Mouse (Mus musculus) CH12.LX (cell line): ENCODE measurements around the gene Ticrr. TPM values are rescaled to one million over a fixed set of nuclear protein-coding genes. Genes with fewer than 3 reads are reported as not detected.

Experiments used
- DNase-seq: peaks from one replicate; pipeline ENCODE4 v3.0.0-alpha.2; 2013; ENCODE audit errors: extremely low read depth
- H3K27ac ChIP-seq: 2 replicates; pipeline ENCODE4 v1.5.1; 2012; ENCODE audit warnings: low read depth, mild to moderate bottlenecking, control low read depth, moderate library complexity; ENCODE audit not compliant: insufficient read depth
- H3K27me3 ChIP-seq: replicated peaks from 2 replicates; pipeline ENCODE3; 2012; ENCODE audit warnings: inconsistent platforms
- H3K36me3 ChIP-seq, 2 experiments: replicated peaks in 1 of 2; 2 replicates each; pipeline versions ENCODE3 to v1.6.1; 2012; ENCODE audit warnings: inconsistent platforms in 1 of 2, low read length in 1 of 2, mild to moderate bottlenecking in 1 of 2, mixed read lengths in 1 of 2, moderate library complexity in 1 of 2; ENCODE audit not compliant: control insufficient read depth in 1 of 2, insufficient read depth in 1 of 2
- H3K4me1 ChIP-seq, 2 experiments: 2 replicates each; pipeline ENCODE4 v1.6.1; 2012; ENCODE audit warnings: inconsistent platforms in 1 of 2, moderate library complexity in 1 of 2; ENCODE audit not compliant: insufficient read depth in 2 of 2, control insufficient read depth in 1 of 2
- H3K4me2 ChIP-seq: 2 replicates; pipeline ENCODE4 v1.6.1; 2012; ENCODE audit warnings: low read depth, mild to moderate bottlenecking, control low read depth; ENCODE audit not compliant: poor library complexity, insufficient read depth, severe bottlenecking
- H3K4me3 ChIP-seq, 3 experiments: fragments of 150-350 bp in 1 of 3; sonication (generic) in 1 of 3; replicated peaks in 1 of 3; 2 replicates each; pipeline versions ENCODE3 to v1.5.1; 2011 to 2012; ENCODE audit warnings: low read depth in 2 of 3, low read length in 2 of 3, mild to moderate bottlenecking in 2 of 3, moderate library complexity in 2 of 3, control low read depth in 1 of 3, improper control_type of control experiment in 1 of 3, inconsistent platforms in 1 of 3, mixed read lengths in 1 of 3; ENCODE audit not compliant: poor library complexity in 1 of 3
- H3K79me2 ChIP-seq: replicated peaks from 2 replicates; pipeline ENCODE4 v1.6.1; 2012; ENCODE audit warnings: mild to moderate bottlenecking, moderate library complexity; ENCODE audit not compliant: control insufficient read depth, poor library complexity, insufficient read depth, severe bottlenecking; ENCODE audit errors: extremely low read depth
- H3K9ac ChIP-seq: 2 replicates; pipeline ENCODE4 v1.6.1; 2012; ENCODE audit warnings: low read depth, mild to moderate bottlenecking, control low read depth, moderate library complexity; ENCODE audit not compliant: insufficient read depth
- H3K9me3 ChIP-seq: replicated peaks from 2 replicates; pipeline ENCODE3; 2012; ENCODE audit warnings: low read length, inconsistent platforms, mixed read lengths
- BHLHE40 ChIP-seq: IDR thresholded peaks from 2 replicates; pipeline ENCODE4 v1.6.1; 2011; ENCODE audit warnings: mild to moderate bottlenecking, low read depth, low read length, improper control_type of control experiment
- CHD1 ChIP-seq: IDR thresholded peaks from 2 replicates; pipeline ENCODE4 v1.6.1; 2012; ENCODE audit warnings: low read depth, low read length, improper control_type of control experiment, inconsistent platforms
- CHD2 ChIP-seq: IDR thresholded peaks from 2 replicates; pipeline ENCODE4 v1.6.1; 2011; ENCODE audit warnings: low read length, improper control_type of control experiment
- CTCF ChIP-seq, 2 experiments: IDR thresholded peaks in 1 of 2; conservative IDR thresholded peaks in 1 of 2; 2 replicates each; pipeline ENCODE4 v1.5.1; 2011 to 2012; ENCODE audit warnings: low read depth in 2 of 2, low read length in 2 of 2, improper control_type of control experiment in 1 of 2, inconsistent platforms in 1 of 2, mild to moderate bottlenecking in 1 of 2, moderate library complexity in 1 of 2
- E2F4 ChIP-seq: IDR thresholded peaks from 2 replicates; pipeline ENCODE4 v1.6.1; 2011; ENCODE audit warnings: low read depth, low read length, improper control_type of control experiment; ENCODE audit not compliant: insufficient replicate concordance
- ELF1 ChIP-seq: IDR thresholded peaks from 2 replicates; pipeline ENCODE4 v1.6.1; 2014; ENCODE audit warnings: low read depth, mild to moderate bottlenecking, inconsistent platforms, low read length, improper control_type of control experiment
- EP300 ChIP-seq: IDR thresholded peaks from 2 replicates; pipeline ENCODE4 v1.6.1; 2011; ENCODE audit warnings: low read length, improper control_type of control experiment
- HCFC1 ChIP-seq: IDR thresholded peaks from 2 replicates; pipeline ENCODE4 v1.6.1; 2012; ENCODE audit warnings: low read depth, mild to moderate bottlenecking, inconsistent platforms, low read length, improper control_type of control experiment
- KAT2A ChIP-seq: IDR thresholded peaks from 2 replicates; pipeline ENCODE4 v1.6.1; 2012; ENCODE audit warnings: low read length, improper control_type of control experiment, inconsistent platforms; ENCODE audit not compliant: insufficient replicate concordance
- MAZ ChIP-seq: IDR thresholded peaks from 2 replicates; pipeline ENCODE4 v1.6.1; 2012; ENCODE audit warnings: low read depth, mild to moderate bottlenecking, inconsistent platforms, low read length, improper control_type of control experiment, moderate library complexity
- MEF2A ChIP-seq: IDR thresholded peaks from 2 replicates; pipeline ENCODE4 v1.6.1; 2014; ENCODE audit warnings: low read depth, mild to moderate bottlenecking, inconsistent platforms, low read length, improper control_type of control experiment, borderline replicate concordance
- MXI1 ChIP-seq: IDR thresholded peaks from 2 replicates; pipeline ENCODE4 v1.6.1; 2011; ENCODE audit warnings: mild to moderate bottlenecking, low read depth, low read length, improper control_type of control experiment
- MYC ChIP-seq: IDR thresholded peaks from 2 replicates; pipeline ENCODE4 v1.6.1; 2011; ENCODE audit warnings: low read depth, mild to moderate bottlenecking, improper control_type of control experiment, low read length
- NELFE ChIP-seq: IDR thresholded peaks from 2 replicates; pipeline ENCODE4 v1.6.1; 2011; ENCODE audit warnings: low read depth, low read length, improper control_type of control experiment
- POLR2AphosphoS2 ChIP-seq: IDR thresholded peaks from 2 replicates; pipeline ENCODE4 v1.6.1; 2011; ENCODE audit warnings: low read depth, low read length, improper control_type of control experiment
- RAD21 ChIP-seq: IDR thresholded peaks from 2 replicates; pipeline ENCODE4 v1.6.1; 2011; ENCODE audit warnings: low read depth, mild to moderate bottlenecking, low read length, improper control_type of control experiment, moderate library complexity
- RCOR1 ChIP-seq: conservative IDR thresholded peaks from 2 replicates; pipeline ENCODE4 v1.6.1; 2012; ENCODE audit warnings: low read depth, mild to moderate bottlenecking, inconsistent platforms, low read length, improper control_type of control experiment
- SMC3 ChIP-seq: IDR thresholded peaks from 2 replicates; pipeline ENCODE4 v1.6.1; 2011; ENCODE audit warnings: low read depth, low read length, improper control_type of control experiment
- UBTF ChIP-seq: IDR thresholded peaks from 2 replicates; pipeline ENCODE4 v1.6.1; 2012; ENCODE audit warnings: low read depth, mild to moderate bottlenecking, inconsistent platforms, low read length, improper control_type of control experiment, moderate library complexity
- USF1 ChIP-seq: IDR thresholded peaks from 2 replicates; pipeline ENCODE4 v1.6.1; 2014; ENCODE audit warnings: low read depth, mild to moderate bottlenecking, inconsistent platforms, low read length, improper control_type of control experiment
- ZC3H11A ChIP-seq: IDR thresholded peaks from 2 replicates; pipeline ENCODE4 v1.6.1; 2012; ENCODE audit warnings: low read depth, mild to moderate bottlenecking, inconsistent platforms, low read length, improper control_type of control experiment
- ZKSCAN1 ChIP-seq: IDR thresholded peaks from 2 replicates; pipeline ENCODE4 v1.6.1; 2012; ENCODE audit warnings: low read depth, inconsistent platforms, low read length, improper control_type of control experiment, borderline replicate concordance
- ZMIZ1 ChIP-seq: IDR thresholded peaks from 2 replicates; pipeline ENCODE4 v1.6.1; 2012; ENCODE audit warnings: low read depth, mild to moderate bottlenecking, inconsistent platforms, low read length, improper control_type of control experiment
- ZNF384 ChIP-seq: IDR thresholded peaks from 2 replicates; pipeline ENCODE4 v1.6.1; 2012; ENCODE audit warnings: low read depth, low read length, improper control_type of control experiment, inconsistent platforms
- dilution Hi-C: fragments of 300-500 bp; cut with MboI; formaldehyde crosslinking; loops from 2 replicates; pipeline ENCODE4 v1.14.3; 2020; ENCODE audit warnings: low sequenced_read_pairs; ENCODE audit not compliant: extremely low pct_unique_long_range_greater_than_20kb, extremely low pct_ligation_motif_present
- in situ Hi-C: fragments of 300-500 bp; cut with MboI; formaldehyde crosslinking; loops from 3 replicates; pipeline ENCODE4 v1.14.3; 2019; ENCODE audit warnings: low sequenced_read_pairs, low pct_ligation_motif_present, low pct_unique_long_range_greater_than_20kb, mixed read lengths
- polyA plus RNA-seq: library from polyadenylated mRNA; unstranded; fragments of >175 nt; gene quantifications from 2 replicates; pipeline ENCODE4 v1.2.1, GENCODE M21; 2012; ENCODE audit warnings: low read depth; ENCODE audit not compliant: insufficient read length
- total RNA-seq, 2 experiments: library from RNA; depleted of rRNA; stranded (reverse); fragments of 300-350 nt in 1 of 2; fragments of >200 nt in 1 of 2; gene quantifications; 2 replicates each; pipeline ENCODE4 v1.2.3; 2012 to 2014

The Ticrr gene
- total and polyA plus RNA-seq, 3 experiments: 8.3 to 19.2 (median 10.2) TPM

GRCm38 (mm10) chr7:79626170-79626569 lies 33.8 kb upstream of the Ticrr start:
- H3K9me3 ChIP-seq: no peaks in the 10 kb centered on the region
- no peaks in the 10 kb centered on the region for H3K4me1 ChIP-seq
- in situ Hi-C loops (no loop called here), dilution Hi-C loops (no loop called here)
- no peak for DNase-seq
- no peaks in the 10 kb centered on the region for H3K36me3 ChIP-seq
- no peak overlapping the region for H3K4me2 ChIP-seq
- H3K27me3 ChIP-seq: peaks cover 78% of the 10 kb centered on the region
- H3K27ac ChIP-seq: no peak overlapping the region
- H3K4me3 ChIP-seq: no peak overlapping the region
- TF ChIP-seq ZMIZ1 (no peak), E2F4 (no peak), USF1 (no peak), MAZ (no peak)
- no peaks in the 10 kb centered on the region for H3K79me2 ChIP-seq
- no peak overlapping the region for H3K9ac ChIP-seq

- no peaks in the 10 kb centered on the region for H3K9me3 ChIP-seq
- dilution Hi-C loops: no loop called here
- in situ Hi-C loops: no loop called here
These were observed 31.6 kb upstream of the Ticrr start for GRCm38 (mm10) chr7:79628271-79628913.

DNA sequence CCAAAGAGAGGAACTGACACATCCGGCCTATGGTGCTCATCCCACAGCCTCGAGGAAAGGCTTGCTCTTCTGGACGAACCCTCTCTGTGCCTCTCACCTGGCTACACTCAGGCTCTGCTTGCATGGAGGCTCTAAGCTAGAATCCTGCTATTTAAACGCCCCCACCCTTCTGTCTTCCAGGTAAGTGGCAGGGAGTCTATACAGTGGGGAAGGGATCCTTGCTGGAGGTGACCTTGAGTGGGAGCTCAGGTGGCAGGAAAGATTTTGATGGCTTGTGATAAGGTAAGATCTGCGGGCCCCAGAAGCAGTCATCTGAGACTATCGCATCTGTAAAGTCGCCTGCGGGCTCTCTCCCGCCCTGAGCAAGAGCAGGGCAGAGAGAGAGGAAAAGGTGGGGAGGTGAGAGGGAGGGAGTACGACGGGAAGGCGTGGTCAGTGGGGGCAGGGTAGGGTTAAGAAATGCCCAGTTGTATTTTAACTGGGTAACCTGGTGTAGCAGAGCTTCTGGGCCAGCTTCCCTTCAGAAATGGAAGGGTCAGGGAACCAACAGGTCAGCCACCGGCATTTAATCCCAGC lies 28.1 kb upstream of the Ticrr start:
- no peaks in the 10 kb centered on the region for H3K4me1 ChIP-seq
- H3K36me3 ChIP-seq: no peaks in the 10 kb centered on the region
- no peak overlapping the region for H3K4me3 ChIP-seq
- in situ Hi-C loops: no loop called here
- no peak overlapping the region for H3K27ac ChIP-seq
- H3K9ac ChIP-seq: no peak overlapping the region
- no peaks in the 10 kb centered on the region for H3K9me3 ChIP-seq
- no peak for DNase-seq
- TF ChIP-seq CHD1: no peak
- TF ChIP-seq USF1: no peak
- no peak for TF ChIP-seq UBTF
- TF ChIP-seq ZNF384: no peak
- TF ChIP-seq RCOR1: no peak
- TF ChIP-seq CTCF (conservative IDR thresholded peaks at IDR 0.05 in 1 of 2, IDR thresholded peaks at IDR 0.05 in 1 of 2; ENCODE audit: low read depth in 2 of 2, low read length in 2 of 2): no peak
- no peak for TF ChIP-seq ZKSCAN1
- no peak for TF ChIP-seq SMC3
- TF ChIP-seq MEF2A: no peak
- TF ChIP-seq EP300: no peak
- H3K4me2 ChIP-seq: no peak overlapping the region
- peaks cover 76% of the 10 kb centered on the region for H3K27me3 ChIP-seq
- no peaks in the 10 kb centered on the region for H3K79me2 ChIP-seq
- dilution Hi-C loops: no loop called here

More at GRCm38 (mm10) chr7:79628271-79628913, 31.6 kb upstream of the Ticrr start:
- Histone ChIP-seq H3K27ac (no peak overlapping the region), H3K9ac (no peak overlapping the region), H3K4me1 (no peaks in the 10 kb centered on the region), H3K36me3 (no peaks in the 10 kb centered on the region), H3K4me2 (no peak overlapping the region), H3K27me3 (peaks cover 75% of the 10 kb centered on the region), H3K79me2 (no peaks in the 10 kb centered on the region), H3K4me3 (no peak overlapping the region)
- TF ChIP-seq NELFE: no peak
- no peak for TF ChIP-seq EP300
- no peak for TF ChIP-seq MYC
- no peak for TF ChIP-seq MXI1
- no peak for TF ChIP-seq CTCF (conservative IDR thresholded peaks at IDR 0.05 in 1 of 2, IDR thresholded peaks at IDR 0.05 in 1 of 2; ENCODE audit: low read depth in 2 of 2, low read length in 2 of 2)
- TF ChIP-seq POLR2AphosphoS2: no peak
- TF ChIP-seq CHD2: no peak
- TF ChIP-seq RAD21: no peak
- TF ChIP-seq HCFC1: no peak
- TF ChIP-seq ZC3H11A: no peak
- TF ChIP-seq BHLHE40: no peak
- no peak for TF ChIP-seq KAT2A
- TF ChIP-seq ELF1: no peak
- no peak for TF ChIP-seq MAZ
- TF ChIP-seq ZNF384: no peak
- no peak for DNase-seq
